Mouse (Mus musculus): ENCODE data around the gene Gpr108. TPM values are rescaled to one million over a fixed set of nuclear protein-coding genes. Genes with fewer than 3 reads are reported as not detected.

Gpr108 gene
- total RNA-seq, 2 experiments from 2014 or later = 11.7 to 12.6 TPM

- no peak for DNase-seq
- intact Hi-C loops (cut with DNase I) = no loop called here
Observed at GRCm38 (mm10) chr17:57274686-57275085, 26.4 kb upstream of the Gpr108 start.

DNA sequence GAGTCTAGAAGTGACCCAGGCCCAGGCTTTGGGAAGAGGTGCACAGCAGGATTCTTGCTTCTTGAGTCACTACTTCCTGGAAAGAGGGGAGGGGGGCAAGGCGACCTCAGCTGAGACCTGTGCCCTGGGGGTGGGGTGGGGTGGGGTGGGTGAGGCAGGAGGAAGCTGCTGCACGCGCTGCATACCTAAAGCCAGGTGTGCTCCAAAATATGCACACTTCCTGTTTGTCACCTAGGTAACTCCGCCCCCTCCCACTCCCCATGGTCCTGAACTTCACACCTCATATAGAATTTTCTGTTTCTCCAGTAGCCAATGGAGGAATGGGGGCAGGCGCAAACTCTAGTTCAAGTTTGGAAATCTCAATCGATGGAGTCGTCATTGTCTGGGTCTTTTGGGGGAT lies 25.6 kb upstream of the Gpr108 start:
- intact Hi-C loops (cut with DNase I) = no loop called here
- no peak for DNase-seq

GRCm38 (mm10) chr17:57271301-57271700 lies 23.1 kb upstream of the Gpr108 start:
- intact Hi-C loops (cut with DNase I) = no loop called here
- DNase-seq = no peak

DNA sequence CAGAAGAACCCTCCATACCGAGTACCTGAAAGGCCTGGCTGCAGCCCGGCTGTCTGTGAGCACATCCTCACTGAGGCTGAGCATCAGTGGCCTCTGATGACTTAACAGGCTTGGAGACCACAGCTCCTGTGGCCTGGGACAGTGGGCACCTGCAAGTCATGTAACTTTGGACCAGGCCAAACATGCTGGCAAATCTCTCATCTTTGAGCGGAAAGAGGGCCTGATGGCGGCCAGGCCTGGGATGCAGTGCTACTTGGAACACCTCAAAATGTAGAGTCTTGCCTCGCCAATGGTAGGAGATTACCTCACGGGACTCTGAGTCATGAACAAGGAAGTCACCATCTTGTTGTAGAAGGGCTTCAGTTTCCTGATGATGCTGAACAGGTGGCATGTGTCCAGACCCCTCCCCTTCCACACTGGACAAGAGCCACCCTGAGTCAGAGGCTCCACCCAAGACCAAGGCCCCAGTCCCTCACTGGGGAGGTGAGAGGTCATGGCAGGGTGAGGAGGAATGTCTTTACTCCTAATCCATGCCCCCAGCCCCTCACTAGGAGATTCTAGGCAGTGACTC lies 19.4 kb upstream of the Gpr108 start:
- intact Hi-C loops (cut with DNase I) = no loop called here
- no peak for DNase-seq

DNA sequence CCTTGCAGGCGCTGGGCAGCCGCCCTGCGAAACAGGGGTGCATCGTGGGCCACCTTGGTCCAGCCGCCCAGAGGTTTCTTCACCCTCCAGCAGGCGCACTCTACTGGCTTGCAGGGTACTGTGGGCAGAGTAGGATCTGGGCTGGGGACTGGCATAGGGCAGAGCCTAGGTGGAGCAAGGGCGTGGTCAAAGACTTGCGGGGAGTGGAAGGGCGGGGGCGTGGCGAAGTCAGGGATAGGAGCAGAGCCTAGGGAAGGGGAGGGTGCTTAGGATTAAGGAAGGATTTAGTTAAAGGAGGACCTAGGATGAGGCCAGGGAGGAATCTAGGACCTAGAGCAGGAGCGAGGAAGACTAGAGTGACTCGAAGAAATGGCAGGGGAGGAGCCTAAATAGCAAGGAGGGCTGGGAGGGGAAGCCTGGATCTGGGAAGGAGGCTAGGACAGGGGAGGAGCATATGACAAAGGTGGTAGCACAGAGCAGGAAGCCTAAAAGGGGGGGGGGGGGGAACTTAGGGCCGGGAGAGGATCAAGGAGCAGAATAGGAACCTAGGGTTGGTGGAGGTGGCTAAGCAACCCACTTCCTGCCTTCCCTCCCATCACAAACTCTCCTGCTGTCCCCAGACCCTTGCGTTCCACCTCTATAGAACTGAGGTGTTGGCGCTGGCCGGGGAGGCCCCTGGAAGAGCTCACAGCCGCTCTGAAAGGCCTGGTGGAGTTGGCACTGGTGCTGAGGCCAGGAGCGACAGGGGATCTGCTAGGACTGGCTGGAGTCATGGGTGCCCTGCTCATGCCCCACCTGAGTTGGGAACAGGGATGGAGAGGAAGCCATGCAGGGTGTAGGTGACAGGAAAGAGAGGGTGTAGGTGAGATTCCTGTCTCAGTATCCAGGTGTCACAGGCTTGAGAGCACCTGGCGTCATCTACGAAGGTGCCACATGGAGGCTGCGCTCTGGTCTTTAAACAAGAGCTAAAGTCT lies 17.0 kb upstream of the Gpr108 start:
- DNase-seq = peak; percentile 56
- intact Hi-C loops (cut with DNase I) = no loop called here

DNA sequence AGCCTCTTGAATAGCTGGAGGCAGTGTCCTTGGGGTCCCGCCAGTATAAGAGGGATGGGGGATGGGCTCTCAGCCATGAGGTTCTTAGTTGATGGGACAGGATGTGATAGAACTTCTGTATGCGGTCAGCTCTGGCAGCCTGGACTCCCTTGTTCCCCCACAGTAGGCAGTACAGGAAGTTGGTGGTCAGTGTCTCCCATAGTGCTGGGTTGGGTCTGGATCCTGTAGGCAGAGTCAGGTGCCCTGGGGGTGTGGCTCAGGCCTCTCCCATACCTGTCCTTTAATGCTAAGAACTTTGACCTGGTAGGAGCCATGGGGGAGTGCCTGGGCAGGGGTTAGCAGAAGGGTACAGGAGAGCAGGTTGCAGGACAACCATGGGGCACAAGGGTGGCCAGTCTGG lies 15.9 kb upstream of the Gpr108 start:
- no peak for DNase-seq
- intact Hi-C loops (cut with DNase I) = no loop called here

DNA sequence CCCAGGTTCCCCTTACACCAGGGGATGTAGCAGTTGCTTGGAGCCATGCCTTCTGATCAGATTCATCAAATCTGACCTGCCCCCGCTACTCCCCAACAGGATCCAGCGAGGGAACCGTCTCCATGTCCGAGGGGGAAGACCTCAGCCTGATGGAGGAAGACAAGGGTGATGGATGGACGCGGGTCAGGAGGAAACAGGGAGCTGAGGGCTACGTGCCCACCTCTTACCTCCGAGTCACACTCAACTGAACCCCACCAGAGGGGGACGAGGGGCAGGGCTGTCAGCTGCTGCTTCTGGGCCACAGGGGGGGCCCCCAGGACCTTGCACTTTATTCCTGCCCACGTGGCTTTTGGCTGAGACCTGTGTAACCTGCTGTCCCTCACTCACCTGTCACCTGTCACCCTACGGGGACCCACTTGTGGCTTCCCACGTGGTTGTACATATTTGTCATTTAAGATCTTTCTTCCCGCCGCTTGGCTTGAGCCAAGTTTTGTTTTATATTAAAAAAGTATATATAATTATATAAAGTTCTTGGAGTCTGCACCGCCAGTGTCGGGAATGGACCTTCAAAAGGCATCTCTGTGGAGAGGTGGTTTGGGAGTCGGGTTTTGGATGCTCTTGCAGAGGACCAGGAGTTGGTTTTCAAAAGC lies 14.8 kb upstream of the Gpr108 start:
- no peak for DNase-seq
- intact Hi-C loops (cut with DNase I) = no loop called here

- intact Hi-C loops (cut with DNase I) = no loop called here
- DNase-seq = no peak
Observed at GRCm38 (mm10) chr17:57261796-57262195, 13.6 kb upstream of the Gpr108 start.

GRCm38 (mm10) chr17:57261286-57261685 lies 13.0 kb upstream of the Gpr108 start:
- DNase-seq = no peak

DNA sequence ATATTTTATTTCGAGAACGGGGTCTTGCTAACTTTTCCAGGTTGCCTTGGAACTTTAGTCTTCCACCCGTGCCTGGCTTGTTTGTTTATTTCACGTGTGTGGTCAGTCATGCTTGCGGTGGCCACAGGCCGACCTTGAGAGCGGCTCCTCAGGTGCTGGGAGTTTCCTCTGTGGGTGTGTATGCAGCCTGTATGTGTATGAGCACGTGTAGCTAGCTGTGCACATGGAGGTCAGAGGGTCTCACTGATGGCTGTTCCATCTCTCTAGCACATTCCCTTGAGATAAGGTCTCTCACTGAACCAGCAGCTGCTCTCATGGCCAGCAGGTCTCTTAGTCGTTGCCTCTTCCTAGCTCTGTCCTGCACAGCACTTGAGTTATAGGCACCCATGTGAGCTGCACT lies 12.1 kb upstream of the Gpr108 start:
- intact Hi-C loops (cut with DNase I) = no loop called here
- no peak for DNase-seq

More at GRCm38 (mm10) chr17:57261286-57261685, 13.0 kb upstream of the Gpr108 start:
- intact Hi-C loops (cut with DNase I) = no loop called here

- intact Hi-C loops (cut with DNase I) = no loop called here
- no peak for DNase-seq
Observed at GRCm38 (mm10) chr17:57259742-57260141, 11.5 kb upstream of the Gpr108 start.

- intact Hi-C loops (cut with DNase I) = no loop called here
Observed at GRCm38 (mm10) chr17:57258191-57258590, 9.9 kb upstream of the Gpr108 start.

DNA sequence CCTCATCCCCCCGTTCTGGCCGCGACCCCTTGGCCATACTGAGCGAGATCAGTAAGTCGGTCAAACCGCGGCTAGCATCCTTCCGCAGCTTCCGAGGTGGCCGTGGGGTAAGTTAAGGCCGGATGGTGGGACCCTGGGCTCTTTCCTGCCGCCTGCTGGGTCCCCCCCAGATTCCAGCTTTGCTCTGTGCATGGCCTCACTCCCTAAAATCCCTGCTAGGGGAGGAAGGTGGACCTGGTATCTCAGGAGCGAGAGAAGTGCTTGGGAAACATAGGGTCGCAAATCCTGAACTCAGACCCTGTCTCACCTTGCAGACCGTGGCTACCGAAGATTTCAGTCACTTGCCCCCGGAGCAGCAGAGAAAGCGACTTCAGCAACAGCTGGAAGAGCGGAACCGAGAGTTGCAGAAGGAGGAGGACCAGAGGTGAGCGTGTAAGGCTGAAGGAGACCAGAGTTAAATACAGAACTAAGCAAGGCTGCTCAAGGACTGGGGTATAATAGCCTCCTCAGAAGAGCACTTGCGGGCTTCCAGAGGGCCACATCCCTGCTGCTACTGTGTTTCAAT lies 8.8 kb upstream of the Gpr108 start:
- no peak for DNase-seq
- intact Hi-C loops (cut with DNase I) = no loop called here

More at GRCm38 (mm10) chr17:57258191-57258590, 9.9 kb upstream of the Gpr108 start:
- DNase-seq = no peak

DNA sequence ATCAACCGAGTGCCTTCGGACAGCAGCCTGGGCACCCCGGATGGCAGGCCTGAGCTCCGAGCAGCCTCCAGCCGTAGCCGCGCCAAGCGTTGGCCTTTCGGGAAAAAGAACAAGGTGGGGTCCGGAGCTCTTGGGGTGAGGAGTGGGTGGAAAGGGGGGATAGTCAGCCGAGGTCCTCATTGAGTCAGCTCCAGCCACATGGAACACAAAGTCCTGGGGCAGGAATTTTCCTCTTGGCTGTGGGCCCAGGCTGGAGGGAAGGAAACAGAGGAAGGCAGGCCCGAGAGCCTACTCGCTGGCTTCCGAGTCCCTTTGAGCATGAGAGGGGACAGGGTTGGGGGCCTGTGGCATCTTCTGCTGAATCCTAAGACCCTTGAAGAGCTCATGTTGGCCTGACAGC lies 7.1 kb upstream of the Gpr108 start:
- intact Hi-C loops (cut with DNase I) = no loop called here
- no peak for DNase-seq

DNA sequence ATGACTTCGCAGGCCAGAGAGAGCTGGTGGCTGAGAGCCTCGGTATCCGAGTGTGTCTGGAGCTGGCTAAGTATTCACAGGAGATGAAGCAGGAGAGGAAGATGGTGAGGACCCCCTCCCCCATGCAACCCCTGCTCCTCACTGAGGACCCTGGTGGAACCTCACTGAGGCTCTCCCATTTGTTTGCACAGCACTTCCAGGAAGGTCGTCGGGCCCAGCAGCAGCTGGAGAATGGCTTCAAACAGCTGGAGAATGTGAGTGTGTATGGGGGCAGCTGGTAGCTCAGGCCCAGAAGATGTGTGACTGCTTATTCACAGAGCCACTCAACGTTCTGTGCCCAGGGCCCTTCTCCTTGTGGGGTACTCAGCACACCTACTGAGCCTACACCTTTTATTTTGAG lies 5.1 kb upstream of the Gpr108 start:
- intact Hi-C loops (cut with DNase I) = no loop called here

GRCm38 (mm10) chr17:57251431-57251830 lies 3.2 kb upstream of the Gpr108 start:
- intact Hi-C loops (cut with DNase I) = no loop called here
- no peak for DNase-seq

More for the DNA sequence above, 5.1 kb upstream of the Gpr108 start:
- no peak for DNase-seq

DNA sequence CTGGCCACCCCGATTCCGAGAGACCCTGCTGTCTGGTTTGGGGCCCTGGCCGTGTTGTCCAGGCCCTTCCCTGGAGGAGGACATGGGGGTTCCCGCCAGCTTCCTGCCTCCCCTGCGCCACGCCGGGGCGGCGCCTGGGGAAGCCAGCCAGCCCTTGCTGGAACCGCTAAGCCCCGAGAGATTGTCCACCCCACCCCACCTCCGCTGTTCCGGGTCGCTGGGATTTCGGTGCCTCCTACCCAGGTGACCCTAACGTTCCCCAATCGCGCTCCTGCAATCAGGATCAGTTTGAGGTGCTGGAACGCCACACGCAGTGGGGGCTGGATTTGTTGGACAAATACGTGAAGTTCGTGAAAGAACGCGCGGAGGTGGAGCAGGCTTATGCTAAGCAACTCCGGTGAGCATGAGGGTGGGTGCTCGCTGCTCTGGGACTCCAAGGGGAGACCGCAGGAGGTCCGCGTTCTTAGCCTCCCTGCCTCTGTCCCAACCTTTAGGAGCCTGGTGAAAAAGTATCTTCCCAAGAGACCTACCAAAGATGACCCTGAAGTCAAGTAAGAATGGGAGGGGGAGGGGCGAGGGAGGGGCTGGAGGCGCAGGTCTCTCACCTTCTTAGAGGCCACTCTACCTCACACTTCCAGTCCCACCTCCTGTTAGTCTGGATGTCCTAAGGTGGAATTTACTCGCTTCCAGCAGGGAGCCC lies 2.4 kb upstream of the Gpr108 start:
- peak; percentile 17 for DNase-seq
- intact Hi-C loops (cut with DNase I) = no loop called here

DNA sequence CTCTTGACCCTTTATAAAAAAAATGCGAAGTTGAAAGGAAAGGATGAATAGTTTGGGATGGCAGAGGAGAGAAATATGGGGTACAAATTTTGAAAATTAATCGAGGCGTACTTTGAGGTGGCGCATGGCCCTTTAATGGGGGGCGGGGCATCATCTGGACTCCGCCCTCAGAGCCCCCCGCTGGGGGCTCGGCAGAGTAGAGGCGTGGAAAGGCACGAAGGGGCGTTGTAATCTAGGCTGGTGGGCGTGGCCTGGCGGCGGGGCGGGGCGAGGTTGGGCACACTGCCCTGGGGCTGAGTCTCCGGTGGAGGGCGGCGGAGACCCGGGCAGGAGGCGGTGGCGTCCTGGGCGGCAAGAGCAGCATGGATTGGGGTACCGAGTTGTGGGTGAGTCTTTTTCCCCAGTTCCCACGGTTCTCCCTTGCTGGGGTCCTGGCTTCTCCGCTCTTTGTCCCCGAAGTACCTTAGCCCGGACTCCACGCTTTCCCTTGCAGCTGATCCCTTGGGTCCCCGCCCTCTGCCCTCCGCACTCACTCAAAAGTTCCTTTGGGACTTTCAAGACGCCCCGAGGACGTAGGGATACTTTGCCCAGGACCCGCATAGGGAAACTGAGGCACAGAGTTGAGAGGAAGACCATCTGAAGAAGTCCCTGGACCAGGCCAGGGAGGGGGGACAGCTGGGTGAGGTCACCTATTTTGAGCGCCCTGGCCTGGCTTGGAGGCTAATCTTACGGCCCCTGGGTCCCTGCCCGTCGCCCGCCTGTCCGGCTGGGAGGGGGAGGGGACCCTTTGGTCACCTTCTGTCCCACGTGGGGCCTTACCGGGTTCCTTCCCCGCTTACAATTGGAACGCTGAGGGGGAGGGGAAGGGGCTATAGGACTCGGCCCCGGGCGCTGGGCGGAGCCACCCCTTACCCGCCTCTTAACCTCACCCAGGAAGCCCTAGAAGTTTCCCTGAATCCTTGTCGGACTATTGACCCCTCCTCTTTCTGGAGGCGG lies 1.2 kb upstream of the Gpr108 start, which contains the start of gene Trip10:
Gene Trip10, plus strand, starts transcription at position 270 of the 996 bp plus-strand sequence.
- peak; percentile 95 for DNase-seq
- intact Hi-C loops (cut with DNase I) = loop anchor here (5.0 to 10.0 kb wide), 2 partner anchors 88 to 435 kb away; no protein-coding TSS in a partner anchor

DNA sequence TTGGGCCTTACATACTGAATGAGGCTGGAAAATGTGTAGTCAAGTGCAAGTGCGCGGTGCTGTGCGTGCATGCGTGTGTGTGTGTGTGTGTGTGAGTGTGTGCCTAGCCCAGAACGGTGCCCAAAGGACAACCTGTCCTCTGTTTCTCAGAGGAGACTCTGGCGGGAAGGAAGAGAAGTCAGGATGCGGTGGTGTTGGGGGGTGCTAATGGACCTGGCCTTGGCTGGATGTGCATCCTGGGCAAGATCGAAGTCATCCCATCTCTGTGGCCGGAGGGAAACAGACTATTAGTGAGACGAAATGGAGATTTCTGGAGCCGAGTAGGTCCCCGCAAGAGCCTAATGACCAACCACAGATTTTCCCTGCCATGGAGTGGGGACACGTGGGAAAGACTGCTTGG lies 525 bp upstream of the Gpr108 start:
- intact Hi-C loops (cut with DNase I) = loop anchor here (5.0 to 10.0 kb wide), 2 partner anchors 89 to 434 kb away; no protein-coding TSS in a partner anchor
- no peak for DNase-seq

Measured in left cerebral cortex, postnatal 4 days (tissue).